Mouse (Mus musculus) telencephalon, adult 2 months (tissue): ENCODE data around the gene Rora.

ENCODE experiments used
- DNase-seq: peaks from one replicate; pipeline ENCODE4 v3.0.0-alpha.2; 2011; ENCODE audit warnings: low read depth, low spot score

Rora gene

GRCm38 (mm10) chr9:68759324-68759723 is 105.7 kb downstream of the Rora start:
- DNase-seq: no peak

GRCm38 (mm10) chr9:68760329-68760728 is 106.7 kb downstream of the Rora start:
- DNase-seq: no peak

- DNase-seq: no peak
Measured at GRCm38 (mm10) chr9:68760876-68761275, 107.3 kb downstream of the Rora start.

- DNase-seq: no peak
Measured at GRCm38 (mm10) chr9:68761672-68762071, 108.1 kb downstream of the Rora start.

- DNase-seq: no peak
Measured at GRCm38 (mm10) chr9:68765595-68765994, 112.0 kb downstream of the Rora start.

GRCm38 (mm10) chr9:68769638-68770037 is 116.1 kb downstream of the Rora start:
- DNase-seq: no peak

GRCm38 (mm10) chr9:68771383-68771782 is 117.8 kb downstream of the Rora start:
- no peak for DNase-seq

- no peak for DNase-seq
Measured at GRCm38 (mm10) chr9:68773770-68774169, 120.2 kb downstream of the Rora start.

- DNase-seq: no peak
Measured at GRCm38 (mm10) chr9:68782011-68782410, 128.4 kb downstream of the Rora start.

GRCm38 (mm10) chr9:68782604-68783003 is 129.0 kb downstream of the Rora start:
- no peak for DNase-seq

GRCm38 (mm10) chr9:68783246-68783645 is 129.7 kb downstream of the Rora start:
- DNase-seq: no peak

- DNase-seq: no peak
Measured at GRCm38 (mm10) chr9:68786614-68787293, 133.2 kb downstream of the Rora start.

- no peak for DNase-seq
Measured at GRCm38 (mm10) chr9:68787665-68788064, 134.1 kb downstream of the Rora start.

GRCm38 (mm10) chr9:68790922-68791321 is 137.3 kb downstream of the Rora start:
- DNase-seq: no peak

- DNase-seq: no peak
Measured at GRCm38 (mm10) chr9:68791982-68792540, 138.5 kb downstream of the Rora start.

- no peak for DNase-seq
Measured at GRCm38 (mm10) chr9:68795314-68795713, 141.7 kb downstream of the Rora start.

- no peak for DNase-seq
Measured at GRCm38 (mm10) chr9:68798221-68798620, 144.6 kb downstream of the Rora start.

GRCm38 (mm10) chr9:68799065-68799464 is 145.5 kb downstream of the Rora start:
- peak; percentile 79 for DNase-seq

GRCm38 (mm10) chr9:68804229-68804628 is 150.6 kb downstream of the Rora start:
- DNase-seq: no peak

GRCm38 (mm10) chr9:68805776-68806175 is 152.2 kb downstream of the Rora start:
- DNase-seq: no peak

- no peak for DNase-seq
Measured at GRCm38 (mm10) chr9:68807735-68808134, 154.1 kb downstream of the Rora start.

GRCm38 (mm10) chr9:68809536-68809935 is 155.9 kb downstream of the Rora start:
- DNase-seq: no peak

GRCm38 (mm10) chr9:68814723-68815122 is 161.1 kb downstream of the Rora start:
- no peak for DNase-seq

- no peak for DNase-seq
Measured at GRCm38 (mm10) chr9:68815877-68816276, 162.3 kb downstream of the Rora start.
